Mouse (Mus musculus) hindbrain, embryonic 12.5 days (tissue): ENCODE data around the gene Gm10188. TPM values are rescaled to one million over a fixed set of nuclear protein-coding genes. Genes with fewer than 3 reads are reported as not detected.

ENCODE experiments used
- ATAC-seq: fragments of 200-750 bp; cut with Nextera tagmentation; 2 replicates; pipeline ENCODE4 v1.8.0; 2017; ENCODE audit warnings: moderate TSS enrichment; ENCODE audit not compliant: low FRiP score
- H3K27ac ChIP-seq: fragments of 300-500 bp; sonication (generic); 2 replicates; pipeline ENCODE4 v1.5.1; 2016; ENCODE audit warnings: mild to moderate bottlenecking
- H3K27me3 ChIP-seq: fragments of 300-500 bp; sonication (generic); 2 replicates; pipeline ENCODE4 v1.6.1; 2016; ENCODE audit warnings: mild to moderate bottlenecking
- H3K36me3 ChIP-seq: fragments of 300-500 bp; sonication (generic); 2 replicates; pipeline ENCODE4 v1.6.1; 2016; ENCODE audit warnings: mild to moderate bottlenecking
- H3K4me1 ChIP-seq: fragments of 300-500 bp; sonication (generic); 2 replicates; pipeline ENCODE4 v1.6.1; 2016
- H3K4me2 ChIP-seq: fragments of 300-500 bp; sonication (generic); replicated peaks from 2 replicates; pipeline ENCODE4 v1.6.1; 2016; ENCODE audit warnings: mild to moderate bottlenecking
- H3K4me3 ChIP-seq: fragments of 300-500 bp; sonication (generic); 2 replicates; pipeline ENCODE4 v1.5.1; 2016; ENCODE audit warnings: mild to moderate bottlenecking
- H3K9ac ChIP-seq: fragments of 300-500 bp; sonication (generic); 2 replicates; pipeline ENCODE4 v1.6.1; 2016; ENCODE audit warnings: mild to moderate bottlenecking, moderate library complexity
- H3K9me3 ChIP-seq: fragments of 300-500 bp; sonication (generic); replicated peaks from 2 replicates; pipeline ENCODE4 v1.6.1; 2016; ENCODE audit warnings: mild to moderate bottlenecking
- WGBS: fragments of 180-500 bp; shearing (Covaris S2); methylation state at CpG from one replicate; pipeline ENCODE4 v1.1.7; 2016; 5-methylcytosine and 5-hydroxymethylcytosine counted together
- polyA plus RNA-seq: library from polyadenylated mRNA; unstranded; fragments of >200 nt; fragmentation: Nextera tagmentation; extraction: Ambion mirVana; gene quantifications from 2 replicates; pipeline ENCODE4 v1.2.1, GENCODE M21; 2016

Gm10188 gene
- polyA plus RNA-seq, 1 experiment from 2014 or later, result 0.49 TPM

- Histone ChIP-seq H3K9ac (no peak overlapping the region), H3K27ac (no peak overlapping the region), H3K9me3 (no peaks in the 10 kb centered on the region), H3K4me2 (no peak overlapping the region), H3K4me3 (no peak overlapping the region), H3K27me3 (no peaks in the 10 kb centered on the region), H3K4me1 (0 out of 2 replicates have a peak, but pooled peaks cover 4% of the 10 kb centered on the region), H3K36me3 (no peaks in the 10 kb centered on the region)
- 94% methylated on average over 1 of the region's 1 CpGs for WGBS
- ATAC-seq, result no peak
These were observed 30.8 kb upstream of the Gm10188 start for GRCm38 (mm10) chr1:132260331-132260730.

GRCm38 (mm10) chr1:132254467-132254866, 24.9 kb upstream of the Gm10188 start:
- no peaks in the 10 kb centered on the region for H3K27me3 ChIP-seq
- no peak for ATAC-seq
- no peak overlapping the region for H3K4me3 ChIP-seq

DNA sequence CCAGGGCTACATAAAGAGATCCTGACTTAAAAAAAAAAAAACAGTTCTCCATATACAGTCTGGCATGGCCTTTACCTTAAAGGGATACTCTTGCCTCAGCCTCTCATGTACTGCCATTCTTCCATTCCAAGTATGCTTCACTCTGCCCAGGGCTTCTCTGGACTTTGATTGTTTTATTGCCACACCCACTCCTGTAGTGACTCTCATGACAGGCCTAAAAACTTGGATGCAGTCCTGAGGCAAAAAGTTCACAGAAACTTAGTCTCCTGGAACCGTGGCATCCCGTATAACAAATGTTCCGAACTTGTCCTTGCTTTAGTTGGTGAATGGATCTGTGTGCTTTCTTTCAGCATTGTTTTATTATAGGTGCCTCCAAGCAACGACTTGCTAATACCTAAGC, 17.1 kb upstream of the Gm10188 start:
- H3K4me1 ChIP-seq, result no peaks in the 10 kb centered on the region
- no peak overlapping the region for H3K27ac ChIP-seq
- no peak overlapping the region for H3K4me2 ChIP-seq
- no peak overlapping the region for H3K9ac ChIP-seq
- H3K9me3 ChIP-seq, result no peaks in the 10 kb centered on the region
- H3K4me3 ChIP-seq, result no peak overlapping the region
- 94% methylated on average over 4 of the region's 4 CpGs for WGBS
- H3K27me3 ChIP-seq, result no peaks in the 10 kb centered on the region
- no peak for ATAC-seq
- H3K36me3 ChIP-seq, result no peaks in the 10 kb centered on the region; the same call in 1 of the 2 replicates

More at GRCm38 (mm10) chr1:132254467-132254866, 24.9 kb upstream of the Gm10188 start:
- H3K4me2 ChIP-seq, result no peak overlapping the region
- H3K27ac ChIP-seq, result no peak overlapping the region
- no peaks in the 10 kb centered on the region for H3K9me3 ChIP-seq
- no peak overlapping the region for H3K9ac ChIP-seq
- H3K4me1 ChIP-seq, result no peaks in the 10 kb centered on the region
- no peaks in the 10 kb centered on the region for H3K36me3 ChIP-seq
- WGBS, result 87% methylated on average over 6 of the region's 6 CpGs

DNA sequence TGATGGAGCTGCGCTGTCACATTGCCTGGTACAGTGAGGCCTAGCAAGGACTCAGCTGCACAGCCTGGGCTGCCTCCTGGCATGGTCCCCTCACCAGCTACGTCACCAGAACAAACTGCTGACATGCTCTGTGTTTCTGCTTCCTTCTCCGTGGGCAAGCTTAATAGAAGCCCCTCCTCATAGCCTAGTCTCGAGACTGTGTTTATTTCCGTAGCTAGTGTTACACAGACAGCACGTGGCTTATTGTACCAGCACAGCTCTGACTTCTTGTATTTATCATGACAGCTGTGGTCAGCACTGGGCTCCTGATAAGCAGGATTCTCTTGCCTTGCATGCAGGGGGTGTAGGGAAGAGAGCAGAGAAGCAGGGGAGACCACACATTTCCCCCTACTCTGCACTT, 16.6 kb upstream of the Gm10188 start:
- no peak for ATAC-seq
- Histone ChIP-seq H3K9ac (no peak overlapping the region), H3K4me1 (no peaks in the 10 kb centered on the region), H3K36me3 (no peaks in the 10 kb centered on the region; the same call in 1 of the 2 replicates), H3K4me3 (no peak overlapping the region), H3K27ac (no peak overlapping the region; the same call in 1 of the 2 replicates), H3K4me2 (no peak overlapping the region), H3K9me3 (no peaks in the 10 kb centered on the region), H3K27me3 (no peaks in the 10 kb centered on the region)
- WGBS, result 72% methylated on average over 6 of the region's 6 CpGs

GRCm38 (mm10) chr1:132245010-132245409, 15.4 kb upstream of the Gm10188 start:
- H3K4me3 ChIP-seq, result no peak overlapping the region
- no peak for ATAC-seq
- 73% methylated on average over 5 of the region's 5 CpGs for WGBS

DNA sequence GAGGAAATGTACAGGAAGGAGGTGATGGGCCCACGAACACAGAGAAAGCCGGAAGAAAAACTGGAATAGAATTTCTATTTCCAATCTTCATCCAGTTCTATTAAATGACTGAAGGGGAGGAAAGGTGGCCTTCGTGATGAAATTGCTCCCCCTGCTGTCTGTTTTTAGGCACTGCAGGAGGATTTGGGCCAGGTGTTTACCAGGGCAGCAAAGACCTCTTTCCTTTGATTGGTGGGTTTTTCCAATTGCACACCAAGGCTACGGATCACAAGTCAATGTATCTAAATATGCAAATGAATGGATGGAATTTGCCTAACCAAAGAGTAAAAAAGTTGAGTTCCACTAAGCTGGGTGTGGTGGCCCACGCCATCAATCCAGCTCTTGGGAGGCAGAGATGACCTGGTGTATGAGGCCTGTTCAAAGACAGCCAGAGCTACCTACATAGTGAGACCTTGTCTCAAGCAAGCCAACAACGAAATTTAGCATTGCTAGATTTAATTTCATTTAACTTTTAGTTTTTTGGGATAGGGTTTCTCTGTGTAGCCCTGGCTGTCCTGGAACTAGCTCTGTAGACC, 8.1 kb upstream of the Gm10188 start:
- WGBS, result 21% methylated on average over 6 of the region's 6 CpGs
- H3K4me3 ChIP-seq, result no peak overlapping the region
- H3K4me1 ChIP-seq, result no peaks in the 10 kb centered on the region
- no peak for ATAC-seq
- no peaks in the 10 kb centered on the region; the same call in 1 of the 2 replicates for H3K36me3 ChIP-seq
- H3K27me3 ChIP-seq, result 0 out of 2 replicates have a peak, but pooled peaks cover 10% of the 10 kb centered on the region
- no peaks in the 10 kb centered on the region for H3K9me3 ChIP-seq
- H3K27ac ChIP-seq, result no peak overlapping the region
- H3K9ac ChIP-seq, result no peak overlapping the region
- no peak overlapping the region for H3K4me2 ChIP-seq

More at GRCm38 (mm10) chr1:132245010-132245409, 15.4 kb upstream of the Gm10188 start:
- no peaks in the 10 kb centered on the region; the same call in 1 of the 2 replicates for H3K36me3 ChIP-seq
- no peaks in the 10 kb centered on the region for H3K9me3 ChIP-seq
- H3K4me2 ChIP-seq, result no peak overlapping the region
- no peaks in the 10 kb centered on the region for H3K4me1 ChIP-seq
- H3K27me3 ChIP-seq, result no peaks in the 10 kb centered on the region
- H3K9ac ChIP-seq, result no peak overlapping the region
- H3K27ac ChIP-seq, result no peak overlapping the region

DNA sequence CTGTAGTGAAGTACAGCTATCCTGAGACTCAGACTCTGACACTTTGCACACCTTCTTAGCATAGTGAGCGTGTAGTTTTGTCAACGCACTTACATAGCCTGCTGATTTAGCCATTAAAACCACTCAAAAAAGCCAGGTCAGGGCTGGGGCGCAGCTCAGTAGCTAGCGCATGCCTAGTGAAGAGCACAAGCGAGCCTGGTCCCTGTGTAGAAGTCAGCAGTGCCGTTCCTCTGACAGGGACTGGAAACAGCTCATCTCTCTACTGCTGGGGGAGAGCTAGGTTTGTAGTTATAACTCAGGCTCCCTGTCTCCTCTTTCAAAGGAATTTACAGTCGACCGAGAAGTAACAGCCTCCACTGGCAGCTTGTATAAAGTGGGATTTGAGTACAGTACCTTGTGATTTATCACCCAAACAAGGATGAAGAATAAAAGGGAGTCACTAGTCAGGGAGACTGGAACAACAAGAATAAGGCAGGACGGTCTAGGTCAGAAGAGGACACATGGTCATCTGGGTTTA, 5.2 kb upstream of the Gm10188 start:
- Histone ChIP-seq H3K4me2 (no peak overlapping the region), H3K36me3 (no peaks in the 10 kb centered on the region), H3K9me3 (no peaks in the 10 kb centered on the region), H3K4me1 (0 out of 2 replicates have a peak, but pooled peaks cover 6% of the 10 kb centered on the region), H3K9ac (no peak overlapping the region), H3K4me3 (no peak overlapping the region), H3K27me3 (peaks cover 16% of the 10 kb centered on the region; the same call in 1 of the 2 replicates), H3K27ac (no peak overlapping the region)
- 75% methylated on average over 9 of the region's 9 CpGs for WGBS
- ATAC-seq, result no peak

- ATAC-seq, result no peak
- Histone ChIP-seq H3K4me2 (no peak overlapping the region), H3K4me1 (0 out of 2 replicates have a peak, but pooled peaks cover 6% of the 10 kb centered on the region), H3K4me3 (no peak overlapping the region), H3K27me3 (peaks cover 16% of the 10 kb centered on the region; the same call in 1 of the 2 replicates), H3K9ac (no peak overlapping the region), H3K27ac (no peak overlapping the region), H3K36me3 (no peaks in the 10 kb centered on the region), H3K9me3 (no peaks in the 10 kb centered on the region)
- 21% methylated on average over 12 of the region's 12 CpGs for WGBS
These were observed 4.0 kb upstream of the Gm10188 start for GRCm38 (mm10) chr1:132233566-132233965.

DNA sequence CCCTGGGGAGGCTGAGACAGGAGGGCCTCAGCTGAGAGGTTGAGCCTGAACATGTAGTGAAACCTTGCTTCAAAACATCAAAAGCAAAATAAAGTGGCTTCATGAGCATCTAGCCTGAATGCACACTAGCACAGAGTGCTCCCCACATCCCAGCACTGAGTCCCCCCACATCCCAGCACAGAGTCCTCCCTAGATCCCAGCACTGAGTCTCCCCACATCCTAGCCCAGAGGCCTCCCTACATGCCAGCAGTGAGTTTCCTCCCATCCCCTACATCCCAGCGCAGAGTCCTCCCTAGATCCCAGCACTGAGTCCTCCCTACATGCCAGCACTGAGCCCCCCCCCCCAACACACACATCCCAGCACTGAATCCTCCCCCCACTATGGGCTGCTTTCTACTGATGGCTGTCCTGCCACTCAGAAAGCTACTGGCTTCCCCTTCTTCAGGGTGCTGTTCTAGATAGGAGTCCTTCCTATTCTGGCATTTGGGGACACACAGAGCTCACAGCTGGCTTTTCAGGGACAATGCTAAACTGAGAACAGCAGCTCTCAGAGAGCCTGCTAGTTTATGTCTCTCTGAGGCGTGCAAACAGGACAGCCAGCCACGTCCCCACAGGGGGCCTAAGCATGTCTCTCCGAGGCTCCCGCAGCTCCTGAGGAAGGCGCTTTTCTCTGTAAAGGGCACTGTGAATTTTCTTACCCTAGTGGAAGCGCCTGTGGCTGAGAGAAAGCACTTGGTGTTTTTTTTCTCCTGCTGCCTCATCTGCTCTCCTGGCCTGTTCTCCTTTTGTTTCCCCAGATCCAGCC, 2.1 kb upstream of the Gm10188 start:
- no peak; the same call in 1 of the 2 replicates for ATAC-seq
- Histone ChIP-seq H3K9ac (0 out of 2 replicates have a peak overlapping the region, but pooled peaks have one; percentile 27), H3K27ac (peak overlapping the region; percentile 1; the same call in 1 of the 2 replicates)

DNA sequence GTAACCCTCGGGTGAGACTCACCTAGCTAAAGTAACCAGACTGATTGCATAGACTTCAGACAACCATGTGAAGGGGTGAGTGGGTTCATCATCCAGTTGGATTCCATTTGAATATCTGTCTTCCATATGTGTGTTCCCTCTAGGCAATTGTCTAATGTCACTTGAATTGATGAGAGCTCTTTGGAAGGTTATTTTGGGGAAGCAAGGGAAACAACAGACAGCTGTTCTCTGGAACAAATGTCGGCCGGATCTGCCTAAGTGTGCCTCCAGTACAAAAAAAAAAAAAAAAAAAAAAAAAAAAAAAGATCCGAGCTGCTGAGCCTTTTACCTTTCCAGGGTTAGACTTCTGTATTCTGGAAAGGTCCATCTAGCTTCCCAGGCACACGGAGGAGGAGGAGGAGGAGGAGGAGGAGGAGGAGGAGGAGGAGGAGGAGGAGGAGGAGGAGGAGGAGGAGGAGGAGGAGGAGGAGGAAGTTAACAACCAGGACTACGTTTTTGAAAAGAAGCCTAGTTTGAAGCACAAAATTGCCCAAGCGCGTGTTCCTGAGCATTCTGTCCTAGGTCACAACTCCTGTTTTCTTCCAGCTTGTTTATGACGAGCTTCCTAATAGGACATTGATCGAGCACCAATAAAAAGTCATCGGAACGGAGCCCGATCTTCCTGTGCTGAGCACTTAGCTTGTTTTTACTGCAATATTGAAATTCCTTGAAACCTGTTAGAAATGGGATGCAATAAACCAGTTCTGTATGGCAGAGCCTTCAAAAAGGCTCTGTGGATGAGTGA, 3.1 kb downstream of the Gm10188 start:
- 78% methylated on average over 11 of the region's 13 CpGs for WGBS
- Histone ChIP-seq H3K36me3 (no peaks in the 10 kb centered on the region), H3K4me1 (peaks cover 17% of the 10 kb centered on the region), H3K9me3 (no peaks in the 10 kb centered on the region), H3K27me3 (peaks cover 3% of the 10 kb centered on the region; the same call in 1 of the 2 replicates), H3K9ac (no peak overlapping the region), H3K4me2 (no peak overlapping the region), H3K27ac (no peak overlapping the region), H3K4me3 (no peak overlapping the region)
- ATAC-seq, result no peak

More for the DNA sequence above, 2.1 kb upstream of the Gm10188 start:
- H3K4me2 ChIP-seq, result no peak overlapping the region
- H3K27me3 ChIP-seq, result peaks cover 15% of the 10 kb centered on the region; the same call in 1 of the 2 replicates
- 30% methylated on average over 7 of the region's 7 CpGs for WGBS
- no peak overlapping the region for H3K4me3 ChIP-seq
- H3K4me1 ChIP-seq, result 0 out of 2 replicates have a peak, but pooled peaks cover 6% of the 10 kb centered on the region
- no peaks in the 10 kb centered on the region for H3K9me3 ChIP-seq
- H3K36me3 ChIP-seq, result no peaks in the 10 kb centered on the region

GRCm38 (mm10) chr1:132222166-132222565, 7.4 kb downstream of the Gm10188 start:
- H3K27ac ChIP-seq, result peak overlapping the region; percentile 50
- H3K36me3 ChIP-seq, result no peaks in the 10 kb centered on the region
- H3K4me2 ChIP-seq, result 0 out of 2 replicates have a peak overlapping the region, but pooled peaks have one; percentile 15
- H3K4me3 ChIP-seq, result no peak overlapping the region
- H3K9me3 ChIP-seq, result no peaks in the 10 kb centered on the region
- H3K27me3 ChIP-seq, result no peaks in the 10 kb centered on the region
- H3K4me1 ChIP-seq, result peaks cover 25% of the 10 kb centered on the region
- no peak overlapping the region for H3K9ac ChIP-seq
- peak; percentile 83 for ATAC-seq
- WGBS, result 24% methylated on average over 6 of the region's 6 CpGs
